Mouse (Mus musculus) forebrain, postnatal 0 days (tissue): Measurements from ENCODE around the gene Ttll11. TPM values are rescaled to one million over a fixed set of nuclear protein-coding genes. Genes with fewer than 3 reads are reported as not detected.

Source experiments
- ATAC-seq: fragments of 200-750 bp; cut with Nextera tagmentation; 2 replicates; pipeline ENCODE4 v1.8.0; 2017; ENCODE audit warnings: mild to moderate bottlenecking, moderate library complexity
- DNase-seq: peaks from one replicate; pipeline ENCODE4 v3.0.0-alpha.2; 2015
- H3K27ac ChIP-seq: fragments of 300-500 bp; sonication (generic); 2 replicates; pipeline ENCODE4 v1.5.1; 2014; ENCODE audit warnings: low read depth, mild to moderate bottlenecking, antibody characterized with exemption, low read length, moderate library complexity, mixed read lengths
- H3K27me3 ChIP-seq: fragments of 300-500 bp; sonication (generic); 2 replicates; pipeline ENCODE4 v1.6.1; 2014; ENCODE audit warnings: mild to moderate bottlenecking, low read length, mixed read lengths; ENCODE audit not compliant: insufficient read depth
- H3K36me3 ChIP-seq: fragments of 300-500 bp; sonication (generic); 2 replicates; pipeline ENCODE4 v1.6.1; 2014; ENCODE audit warnings: mild to moderate bottlenecking, moderate library complexity; ENCODE audit not compliant: insufficient read depth
- H3K4me1 ChIP-seq: fragments of 300-500 bp; sonication (generic); 2 replicates; pipeline ENCODE4 v1.6.1; 2014; ENCODE audit warnings: antibody characterized with exemption; ENCODE audit not compliant: insufficient read depth
- H3K4me2 ChIP-seq: fragments of 300-500 bp; sonication (generic); 2 replicates; pipeline ENCODE4 v1.6.1; 2014; ENCODE audit warnings: low read depth, mild to moderate bottlenecking, moderate library complexity
- H3K4me3 ChIP-seq: fragments of 300-500 bp; sonication (generic); 2 replicates; pipeline ENCODE4 v1.5.1; 2014; ENCODE audit warnings: low read depth, low read length, mixed read lengths
- H3K9ac ChIP-seq: fragments of 300-500 bp; sonication (generic); 2 replicates; pipeline ENCODE4 v1.6.1; 2014; ENCODE audit warnings: mild to moderate bottlenecking
- H3K9me3 ChIP-seq: fragments of 300-500 bp; sonication (generic); 2 replicates; pipeline ENCODE4 v1.6.1; 2016; ENCODE audit warnings: low read length
- CTCF ChIP-seq: sonication (generic); IDR thresholded peaks from 2 replicates; pipeline ENCODE4 v1.5.1; 2016; ENCODE audit warnings: antibody characterized with exemption, control low read depth, low read depth
- WGBS: fragments of 180-500 bp; shearing (Covaris S2); extraction: QIAGEN DNeasy Blood & Tissue Kit; methylation state at CpG from one replicate; pipeline ENCODE4 v1.1.7; 2014; 5-methylcytosine and 5-hydroxymethylcytosine counted together
- polyA plus RNA-seq: library from polyadenylated mRNA; unstranded; fragments of >200 nt; fragmentation: Nextera tagmentation; extraction: Ambion mirVana; gene quantifications from 2 replicates; pipeline ENCODE4 v1.2.1, GENCODE M21; 2015
- total RNA-seq: library from RNA; depleted of rRNA; stranded (reverse); fragments of >200 nt; gene quantifications from 2 replicates; pipeline ENCODE4 v1.2.3, GENCODE M21; 2014

Gene Ttll11
- total and polyA plus RNA-seq, 2 experiments from 2014 or later: 7.2 to 9.2 TPM

DNA sequence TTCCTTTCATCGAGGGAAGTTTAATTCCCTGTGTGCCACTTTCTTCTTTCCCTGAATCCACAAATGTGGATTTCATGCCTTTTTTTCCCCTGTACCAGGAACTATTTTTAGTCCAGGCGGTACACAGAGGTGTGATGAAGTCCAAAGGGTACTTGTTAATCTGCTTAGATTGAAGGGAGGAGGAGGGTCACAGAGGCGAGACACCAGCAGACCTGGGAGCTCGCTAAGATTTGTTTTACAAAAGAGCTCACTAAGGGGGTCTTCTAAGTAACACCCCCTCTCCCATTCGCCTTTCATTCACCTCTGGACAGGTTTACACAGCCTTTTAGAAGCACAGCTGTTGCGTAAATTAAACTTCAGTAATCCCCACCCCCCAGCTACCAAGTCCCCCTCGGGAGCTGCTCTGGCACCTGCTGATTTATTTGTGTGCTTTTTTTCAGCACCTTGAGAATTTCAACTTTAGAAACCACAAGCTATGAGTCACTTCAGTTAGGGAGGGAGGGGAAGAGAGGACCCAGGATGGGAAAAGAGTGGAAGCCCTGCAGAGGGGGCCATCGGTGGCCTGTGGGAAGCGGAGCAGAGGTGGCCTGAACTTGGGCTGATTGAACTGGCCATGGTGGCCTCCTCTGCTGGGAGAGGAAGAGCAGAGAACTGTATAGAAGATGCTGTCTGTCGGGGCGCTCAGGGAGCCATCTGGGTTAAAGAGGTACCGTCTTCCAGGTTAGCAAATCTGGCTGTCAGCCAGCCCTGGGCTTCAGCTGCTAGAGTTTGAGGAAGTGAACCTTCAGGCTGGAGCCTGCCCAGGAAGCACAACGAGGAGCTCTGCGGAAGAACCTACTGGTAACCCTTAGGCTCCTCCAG is 138.5 kb downstream of the Ttll11 start:
- no peak overlapping the region for H3K9ac ChIP-seq
- ATAC-seq (no peak), DNase-seq (no peak)
- H3K27ac ChIP-seq: no peak overlapping the region
- H3K4me2 ChIP-seq: no peak overlapping the region
- H3K27me3 ChIP-seq: no peaks in the 10 kb centered on the region
- H3K9me3 ChIP-seq: no peaks in the 10 kb centered on the region
- no peak for TF ChIP-seq CTCF
- peaks cover 12% of the 10 kb centered on the region for H3K4me1 ChIP-seq
- H3K4me3 ChIP-seq: no peak overlapping the region
- WGBS: 20% methylated on average over 14 of the region's 14 CpGs
- H3K36me3 ChIP-seq: no peaks in the 10 kb centered on the region

GRCm38 (mm10) chr2:35838751-35839479 is 140.8 kb downstream of the Ttll11 start:
- ATAC-seq (peak; percentile 40), DNase-seq (no peak)
- WGBS: 60% methylated on average over 11 of the region's 11 CpGs
- no peak overlapping the region for H3K4me3 ChIP-seq
- peaks cover 5% of the 10 kb centered on the region; the same call in 1 of the 2 replicates for H3K4me1 ChIP-seq
- H3K4me2 ChIP-seq: no peak overlapping the region
- no peak overlapping the region for H3K9ac ChIP-seq
- H3K36me3 ChIP-seq: no peaks in the 10 kb centered on the region
- H3K27me3 ChIP-seq: no peaks in the 10 kb centered on the region
- no peaks in the 10 kb centered on the region for H3K9me3 ChIP-seq
- no peak overlapping the region for H3K27ac ChIP-seq
- no peak for TF ChIP-seq CTCF

DNA sequence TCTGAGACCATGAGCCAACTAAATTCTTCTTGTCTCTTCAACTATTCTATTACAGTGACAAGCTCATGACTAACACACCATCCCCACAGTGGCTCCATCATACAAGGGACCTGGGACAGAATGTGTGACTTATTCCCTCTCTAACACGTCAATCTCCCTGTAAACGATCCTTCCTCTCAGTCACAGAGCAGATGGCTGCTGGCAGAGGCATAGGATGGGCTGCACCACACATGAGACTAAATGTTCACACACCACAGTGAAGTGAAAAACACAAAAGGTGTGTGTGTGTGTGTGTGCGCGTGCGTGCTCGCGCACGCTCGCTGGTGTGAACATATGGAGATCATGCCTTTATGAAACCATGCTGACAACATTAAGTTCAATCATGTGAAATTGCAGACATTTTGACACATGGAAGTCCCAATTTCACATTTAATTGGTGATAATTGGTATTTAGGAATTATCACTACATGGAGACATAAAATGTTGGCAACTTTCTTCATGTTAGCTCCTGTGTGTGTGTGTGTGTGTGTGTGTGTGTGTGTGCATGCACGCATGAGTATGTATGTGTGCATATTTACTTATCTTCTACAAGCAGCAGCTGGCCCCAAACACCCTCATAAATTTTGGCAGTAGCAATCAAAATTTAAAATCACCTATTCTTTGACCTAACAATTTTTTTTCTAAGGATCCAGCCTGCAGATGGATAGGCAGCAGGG is 145.4 kb downstream of the Ttll11 start:
- no peak for TF ChIP-seq CTCF
- peak; percentile 82 for ATAC-seq
- WGBS: 69% methylated on average over 10 of the region's 10 CpGs
- no peak overlapping the region for H3K9ac ChIP-seq
- no peaks in the 10 kb centered on the region for H3K36me3 ChIP-seq
- no peak overlapping the region for H3K4me3 ChIP-seq
- peak; percentile 57 for DNase-seq
- no peak overlapping the region for H3K4me2 ChIP-seq
- no peaks in the 10 kb centered on the region for H3K4me1 ChIP-seq
- no peaks in the 10 kb centered on the region for H3K9me3 ChIP-seq
- no peak overlapping the region for H3K27ac ChIP-seq
- H3K27me3 ChIP-seq: no peaks in the 10 kb centered on the region

GRCm38 (mm10) chr2:35833546-35833945 is 146.2 kb downstream of the Ttll11 start:
- no peak for DNase-seq
- H3K9me3 ChIP-seq: no peaks in the 10 kb centered on the region
- H3K9ac ChIP-seq: no peak overlapping the region
- no peaks in the 10 kb centered on the region for H3K27me3 ChIP-seq
- no peak for TF ChIP-seq CTCF
- no peak for ATAC-seq
- H3K4me2 ChIP-seq: no peak overlapping the region
- H3K4me3 ChIP-seq: no peak overlapping the region
- H3K36me3 ChIP-seq: no peaks in the 10 kb centered on the region
- WGBS: 70% methylated on average over 6 of the region's 6 CpGs
- no peaks in the 10 kb centered on the region for H3K4me1 ChIP-seq
- H3K27ac ChIP-seq: no peak overlapping the region

DNA sequence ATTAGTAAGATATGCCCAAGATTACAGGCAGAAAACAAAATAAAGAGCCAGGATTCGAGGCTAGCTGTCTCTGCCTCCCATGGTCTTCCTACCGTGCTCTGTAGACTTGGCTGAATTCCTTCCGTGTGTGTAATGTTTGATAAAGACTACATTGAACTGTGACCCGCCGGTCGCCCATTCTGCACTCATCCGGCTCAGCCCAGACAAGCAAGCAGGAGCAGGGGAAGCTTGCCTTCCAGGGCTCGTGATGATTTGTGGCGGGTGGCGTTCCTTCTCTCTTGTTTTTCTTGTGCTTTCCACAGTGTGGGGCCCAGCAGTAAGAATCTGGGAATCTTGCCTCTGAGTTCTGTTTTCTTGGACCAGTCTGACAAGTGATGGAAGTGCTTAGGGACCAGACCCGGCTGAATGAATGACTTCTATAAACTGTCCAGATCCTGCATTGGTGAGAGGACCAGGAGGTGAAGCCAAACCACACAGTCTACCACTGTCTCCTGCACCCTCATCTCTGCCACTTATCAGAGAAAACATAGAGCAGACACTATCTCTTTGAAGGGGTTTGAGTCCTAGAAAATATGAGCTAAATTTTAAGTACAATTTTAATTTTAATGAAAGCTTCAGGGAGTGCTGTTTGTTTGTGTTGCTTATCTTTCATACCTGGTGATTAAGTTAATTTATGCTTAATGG is 146.8 kb downstream of the Ttll11 start:
- no peaks in the 10 kb centered on the region for H3K27me3 ChIP-seq
- H3K27ac ChIP-seq: no peak overlapping the region
- WGBS: 43% methylated on average over 11 of the region's 11 CpGs
- no peak overlapping the region for H3K4me2 ChIP-seq
- no peak for ATAC-seq
- no peak for TF ChIP-seq CTCF
- no peaks in the 10 kb centered on the region for H3K9me3 ChIP-seq
- no peaks in the 10 kb centered on the region for H3K4me1 ChIP-seq
- no peak for DNase-seq
- H3K36me3 ChIP-seq: no peaks in the 10 kb centered on the region
- H3K4me3 ChIP-seq: no peak overlapping the region
- no peak overlapping the region for H3K9ac ChIP-seq

GRCm38 (mm10) chr2:35831904-35832581 is 147.7 kb downstream of the Ttll11 start:
- no peak for ATAC-seq
- H3K36me3 ChIP-seq: no peaks in the 10 kb centered on the region
- no peak for DNase-seq
- H3K4me3 ChIP-seq: no peak overlapping the region
- no peak for TF ChIP-seq CTCF
- H3K9ac ChIP-seq: no peak overlapping the region
- H3K27me3 ChIP-seq: no peaks in the 10 kb centered on the region
- no peaks in the 10 kb centered on the region for H3K9me3 ChIP-seq
- no peak overlapping the region for H3K27ac ChIP-seq
- no peak overlapping the region for H3K4me2 ChIP-seq
- H3K4me1 ChIP-seq: no peaks in the 10 kb centered on the region
- WGBS: 62% methylated on average over 10 of the region's 10 CpGs
